Mouse (Mus musculus): ENCODE data around the gene Mgat5. TPM values are rescaled to one million over a fixed set of nuclear protein-coding genes. Genes with fewer than 3 reads are reported as not detected.

Gene Mgat5
- polyA plus RNA-seq, 1 experiment from 2014 or later: 8.9 TPM

- 84% methylated on average over 7 of the region's 7 CpGs for WGBS
- H3K9me3 ChIP-seq (ENCODE audit: control insufficient read depth, low read depth, low read length): no peaks in the 10 kb centered on the region
- no peak overlapping the region for H3K4me3 ChIP-seq (ENCODE audit: low read depth, low read length)
- no peaks in the 10 kb centered on the region for H3K4me1 ChIP-seq (ENCODE audit: control insufficient read depth, insufficient read depth, low read length)
- no peak overlapping the region for H3K9ac ChIP-seq (replicated peaks; ENCODE audit: low read depth, low read length)
- no peaks in the 10 kb centered on the region for H3K27me3 ChIP-seq (ENCODE audit: control insufficient read depth, insufficient read depth, low read length)
- H3K36me3 ChIP-seq (ENCODE audit: control insufficient read depth, insufficient read depth, low read length): no peaks in the 10 kb centered on the region
- ATAC-seq (ENCODE audit: insufficient number of reproducible peaks, insufficient read depth, low FRiP score, low read depth): no peak
- no peak overlapping the region for H3K4me2 ChIP-seq (replicated peaks; ENCODE audit: low read depth, low read length)
- no peak overlapping the region for H3K27ac ChIP-seq (ENCODE audit: low read length)
Observed at GRCm38 (mm10) chr1:127251751-127252150, 46.9 kb downstream of the Mgat5 start.

DNA sequence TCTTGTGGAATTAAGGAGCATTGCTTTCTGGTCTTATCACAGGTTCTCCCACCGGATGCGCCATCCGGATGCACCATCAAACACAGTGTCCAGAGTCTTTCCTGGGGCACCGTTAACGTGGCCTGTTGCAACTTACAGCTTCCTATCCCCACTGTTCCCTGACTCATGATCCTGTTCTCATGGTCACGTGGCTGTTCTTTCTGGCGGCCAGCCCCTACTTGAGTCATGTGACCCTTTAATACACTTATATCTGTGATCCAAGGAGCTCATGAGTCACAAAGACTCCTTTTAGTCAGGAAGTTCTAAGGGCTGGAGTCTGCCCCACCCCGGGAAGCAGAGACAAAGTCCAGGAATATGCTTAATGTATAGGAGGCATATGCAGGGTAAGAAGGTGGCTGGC, 52.2 kb downstream of the Mgat5 start:
- no peak overlapping the region for H3K9ac ChIP-seq (replicated peaks; ENCODE audit: low read depth, low read length)
- 89% methylated on average over 8 of the region's 8 CpGs for WGBS
- H3K27ac ChIP-seq (ENCODE audit: low read length): no peak overlapping the region
- ATAC-seq (ENCODE audit: insufficient number of reproducible peaks, insufficient read depth, low FRiP score, low read depth): no peak
- H3K27me3 ChIP-seq (ENCODE audit: control insufficient read depth, insufficient read depth, low read length): no peaks in the 10 kb centered on the region
- no peaks in the 10 kb centered on the region for H3K9me3 ChIP-seq (ENCODE audit: control insufficient read depth, low read depth, low read length)
- no peak overlapping the region for H3K4me3 ChIP-seq (ENCODE audit: low read depth, low read length)
- H3K36me3 ChIP-seq (ENCODE audit: control insufficient read depth, insufficient read depth, low read length): no peaks in the 10 kb centered on the region
- no peak overlapping the region for H3K4me2 ChIP-seq (replicated peaks; ENCODE audit: low read depth, low read length)
- 0 out of 2 replicates have a peak, but pooled peaks cover 4% of the 10 kb centered on the region for H3K4me1 ChIP-seq (ENCODE audit: control insufficient read depth, insufficient read depth, low read length)

- no peak overlapping the region for H3K9ac ChIP-seq (replicated peaks; ENCODE audit: low read depth, low read length)
- H3K4me2 ChIP-seq (replicated peaks; ENCODE audit: low read depth, low read length): no peak overlapping the region
- no peaks in the 10 kb centered on the region for H3K36me3 ChIP-seq (ENCODE audit: control insufficient read depth, insufficient read depth, low read length)
- H3K9me3 ChIP-seq (ENCODE audit: control insufficient read depth, low read depth, low read length): no peaks in the 10 kb centered on the region
- ATAC-seq (ENCODE audit: insufficient number of reproducible peaks, insufficient read depth, low FRiP score, low read depth): no peak
- H3K27me3 ChIP-seq (ENCODE audit: control insufficient read depth, insufficient read depth, low read length): no peaks in the 10 kb centered on the region
- H3K27ac ChIP-seq (ENCODE audit: low read length): no peak overlapping the region
- 0 out of 2 replicates have a peak, but pooled peaks cover 4% of the 10 kb centered on the region for H3K4me1 ChIP-seq (ENCODE audit: control insufficient read depth, insufficient read depth, low read length)
- 91% methylated on average over 4 of the region's 4 CpGs for WGBS
- H3K4me3 ChIP-seq (ENCODE audit: low read depth, low read length): no peak overlapping the region
Observed at GRCm38 (mm10) chr1:127259669-127260068, 54.9 kb downstream of the Mgat5 start.

DNA sequence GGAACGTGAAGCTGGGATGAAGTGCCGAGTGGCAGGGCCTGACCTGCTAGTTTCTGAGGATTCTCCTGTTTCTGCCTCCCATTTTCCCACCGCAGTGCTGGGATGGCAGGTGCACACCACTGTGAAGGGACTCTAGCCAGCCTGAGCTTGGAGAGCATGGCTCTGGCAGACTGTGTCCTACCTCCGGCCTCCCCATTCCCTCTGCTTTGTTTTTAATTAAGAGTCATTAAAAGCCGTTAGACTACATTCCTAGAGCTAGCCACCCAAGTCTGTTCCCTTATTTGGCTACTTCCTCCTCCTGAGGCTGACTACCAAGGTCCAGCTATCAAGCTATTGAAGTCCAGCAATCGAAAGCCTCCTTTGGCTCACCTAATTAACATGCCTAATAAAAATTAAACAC, 56.2 kb downstream of the Mgat5 start:
- H3K9ac ChIP-seq (replicated peaks; ENCODE audit: low read depth, low read length): no peak overlapping the region
- no peak overlapping the region for H3K4me3 ChIP-seq (ENCODE audit: low read depth, low read length)
- WGBS: 58% methylated on average over 6 of the region's 6 CpGs
- ATAC-seq (ENCODE audit: insufficient number of reproducible peaks, insufficient read depth, low FRiP score, low read depth): no peak
- H3K27me3 ChIP-seq (ENCODE audit: control insufficient read depth, insufficient read depth, low read length): no peaks in the 10 kb centered on the region
- H3K27ac ChIP-seq (ENCODE audit: low read length): no peak overlapping the region
- no peaks in the 10 kb centered on the region for H3K36me3 ChIP-seq (ENCODE audit: control insufficient read depth, insufficient read depth, low read length)
- no peak overlapping the region for H3K4me2 ChIP-seq (replicated peaks; ENCODE audit: low read depth, low read length)
- H3K9me3 ChIP-seq (ENCODE audit: control insufficient read depth, low read depth, low read length): no peaks in the 10 kb centered on the region
- 0 out of 2 replicates have a peak, but pooled peaks cover 4% of the 10 kb centered on the region for H3K4me1 ChIP-seq (ENCODE audit: control insufficient read depth, insufficient read depth, low read length)

DNA sequence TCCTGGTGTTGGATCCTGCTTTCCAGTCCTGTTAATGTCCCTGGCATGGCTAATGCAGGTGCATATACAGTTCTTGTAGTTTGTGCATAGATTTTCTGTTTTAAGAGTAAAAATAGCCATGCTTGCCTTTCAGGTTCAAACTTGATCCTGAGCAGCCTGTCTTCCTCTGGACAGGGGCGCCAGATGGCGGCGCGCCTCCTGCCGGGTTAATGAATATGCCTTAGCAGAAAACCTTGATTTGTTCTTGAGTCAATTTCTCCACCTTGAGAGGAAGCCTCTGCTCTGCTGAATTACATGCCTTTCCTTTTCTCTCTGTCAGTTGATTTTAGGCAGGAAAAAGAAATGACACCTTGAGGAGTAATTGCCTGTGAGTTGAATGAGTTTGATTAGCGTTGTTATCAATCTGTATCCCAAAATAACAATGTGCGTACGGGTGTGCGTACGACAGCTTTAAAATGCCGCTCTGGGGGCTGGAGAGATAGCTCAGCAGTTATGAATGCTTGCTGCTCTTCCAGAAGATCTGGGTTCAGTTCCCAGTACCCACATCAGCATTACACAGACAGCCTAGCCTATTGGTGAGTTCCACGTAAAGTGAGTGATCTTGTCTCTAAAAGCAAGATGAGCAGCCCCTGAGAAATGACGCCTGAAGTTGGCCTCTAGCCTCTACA, 57.5 kb downstream of the Mgat5 start:
- H3K27ac ChIP-seq (ENCODE audit: low read length): no peak overlapping the region
- no peaks in the 10 kb centered on the region for H3K9me3 ChIP-seq (ENCODE audit: control insufficient read depth, low read depth, low read length)
- 81% methylated on average over 13 of the region's 13 CpGs for WGBS

GRCm38 (mm10) chr1:127267985-127268384, 63.2 kb downstream of the Mgat5 start:
- H3K36me3 ChIP-seq (ENCODE audit: control insufficient read depth, insufficient read depth, low read length): no peaks in the 10 kb centered on the region
- no peak overlapping the region for H3K27ac ChIP-seq (ENCODE audit: low read length)
- H3K4me1 ChIP-seq (ENCODE audit: control insufficient read depth, insufficient read depth, low read length): peaks cover 3% of the 10 kb centered on the region; the same call in 1 of the 2 replicates
- WGBS: 72% methylated on average over 5 of the region's 5 CpGs
- no peak for ATAC-seq (ENCODE audit: insufficient number of reproducible peaks, insufficient read depth, low FRiP score, low read depth)
- H3K9ac ChIP-seq (replicated peaks; ENCODE audit: low read depth, low read length): no peak overlapping the region
- no peaks in the 10 kb centered on the region for H3K9me3 ChIP-seq (ENCODE audit: control insufficient read depth, low read depth, low read length)
- H3K4me2 ChIP-seq (replicated peaks; ENCODE audit: low read depth, low read length): no peak overlapping the region
- no peaks in the 10 kb centered on the region for H3K27me3 ChIP-seq (ENCODE audit: control insufficient read depth, insufficient read depth, low read length)
- no peak overlapping the region for H3K4me3 ChIP-seq (ENCODE audit: low read depth, low read length)

More for the DNA sequence above, 57.5 kb downstream of the Mgat5 start:
- ATAC-seq (ENCODE audit: insufficient number of reproducible peaks, insufficient read depth, low FRiP score, low read depth): no peak
- Histone ChIP-seq H3K36me3 (ENCODE audit: control insufficient read depth, insufficient read depth, low read length) (no peaks in the 10 kb centered on the region), H3K4me2 (replicated peaks; ENCODE audit: low read depth, low read length) (no peak overlapping the region), H3K4me1 (ENCODE audit: control insufficient read depth, insufficient read depth, low read length) (0 out of 2 replicates have a peak, but pooled peaks cover 4% of the 10 kb centered on the region), H3K4me3 (ENCODE audit: low read depth, low read length) (no peak overlapping the region), H3K9ac (replicated peaks; ENCODE audit: low read depth, low read length) (no peak overlapping the region), H3K27me3 (ENCODE audit: control insufficient read depth, insufficient read depth, low read length) (no peaks in the 10 kb centered on the region)

DNA sequence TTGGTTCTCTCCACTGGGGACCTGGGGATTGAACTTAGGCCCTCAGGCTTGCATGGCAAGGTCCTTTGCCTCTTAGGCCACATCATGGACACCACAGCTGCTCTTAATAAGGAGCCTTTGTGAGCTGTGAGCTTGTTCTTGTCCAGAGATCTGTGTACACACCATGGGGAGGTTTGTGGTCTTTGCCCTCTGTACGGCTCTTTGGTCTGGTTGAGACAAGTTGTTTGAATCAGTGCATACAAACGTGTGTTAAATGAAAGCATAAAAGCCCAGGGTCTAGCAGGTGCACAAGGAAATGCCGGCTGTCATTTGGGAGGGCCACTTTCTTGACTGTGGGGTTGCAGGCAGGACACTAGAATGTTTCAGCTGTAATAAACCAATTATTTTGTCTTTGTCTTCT, 64.5 kb downstream of the Mgat5 start:
- no peak for ATAC-seq (ENCODE audit: insufficient number of reproducible peaks, insufficient read depth, low FRiP score, low read depth)
- Histone ChIP-seq H3K9ac (replicated peaks; ENCODE audit: low read depth, low read length) (no peak overlapping the region), H3K4me2 (replicated peaks; ENCODE audit: low read depth, low read length) (no peak overlapping the region), H3K4me3 (ENCODE audit: low read depth, low read length) (no peak overlapping the region), H3K27ac (ENCODE audit: low read length) (no peak overlapping the region), H3K36me3 (ENCODE audit: control insufficient read depth, insufficient read depth, low read length) (no peaks in the 10 kb centered on the region), H3K9me3 (ENCODE audit: control insufficient read depth, low read depth, low read length) (no peaks in the 10 kb centered on the region), H3K4me1 (ENCODE audit: control insufficient read depth, insufficient read depth, low read length) (peaks cover 3% of the 10 kb centered on the region; the same call in 1 of the 2 replicates), H3K27me3 (ENCODE audit: control insufficient read depth, insufficient read depth, low read length) (no peaks in the 10 kb centered on the region)
- 65% methylated on average over 3 of the region's 3 CpGs for WGBS

GRCm38 (mm10) chr1:127270273-127271020, 65.6 kb downstream of the Mgat5 start:
- Histone ChIP-seq H3K36me3 (ENCODE audit: control insufficient read depth, insufficient read depth, low read length) (no peaks in the 10 kb centered on the region), H3K4me2 (replicated peaks; ENCODE audit: low read depth, low read length) (no peak overlapping the region), H3K27me3 (ENCODE audit: control insufficient read depth, insufficient read depth, low read length) (no peaks in the 10 kb centered on the region), H3K4me1 (ENCODE audit: control insufficient read depth, insufficient read depth, low read length) (peaks cover 3% of the 10 kb centered on the region; the same call in 1 of the 2 replicates), H3K9ac (replicated peaks; ENCODE audit: low read depth, low read length) (no peak overlapping the region), H3K4me3 (ENCODE audit: low read depth, low read length) (no peak overlapping the region), H3K27ac (ENCODE audit: low read length) (no peak overlapping the region), H3K9me3 (ENCODE audit: control insufficient read depth, low read depth, low read length) (no peaks in the 10 kb centered on the region)
- WGBS: 77% methylated on average over 13 of the region's 13 CpGs
- ATAC-seq (ENCODE audit: insufficient number of reproducible peaks, insufficient read depth, low FRiP score, low read depth): 0 out of 2 replicates have a peak, but pooled peaks have one; percentile 18

All from stomach, embryonic 14.5 days (tissue).